Mouse (Mus musculus): ENCODE measurements at regions not wholly inside any gene's neighbourhood (a gene's known extent, or its start where the extent isn't known, plus 50 kb on each side); places are given as distances from the start of the nearest gene placed in this dataset.
A peak's percentile ranks its signal among the peaks of the same experiment; 100 is the strongest.

DNA sequence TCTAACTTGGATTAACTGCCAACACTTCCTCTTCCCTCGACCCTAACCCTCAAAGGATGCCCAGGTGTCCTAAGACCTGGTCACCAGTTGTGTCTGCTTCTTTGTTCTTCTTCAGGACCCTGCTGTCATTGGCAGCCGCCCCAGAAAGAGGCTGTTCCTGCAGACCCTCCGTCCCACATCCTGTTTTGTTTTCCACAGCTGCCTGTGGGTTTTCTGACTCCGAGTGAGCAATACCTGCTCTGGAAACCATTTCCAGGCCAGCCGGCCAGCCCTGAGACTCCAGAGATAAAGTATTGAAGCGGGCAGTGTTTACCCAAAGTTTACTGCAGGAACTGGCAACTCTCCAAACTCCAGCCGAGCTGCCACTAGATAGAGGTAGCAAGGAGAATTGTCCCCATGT lies 337.2 kb upstream of the Noct start:
- no peak for DNase-seq (ENCODE audit: low spot score in 2 of 2)

DNA sequence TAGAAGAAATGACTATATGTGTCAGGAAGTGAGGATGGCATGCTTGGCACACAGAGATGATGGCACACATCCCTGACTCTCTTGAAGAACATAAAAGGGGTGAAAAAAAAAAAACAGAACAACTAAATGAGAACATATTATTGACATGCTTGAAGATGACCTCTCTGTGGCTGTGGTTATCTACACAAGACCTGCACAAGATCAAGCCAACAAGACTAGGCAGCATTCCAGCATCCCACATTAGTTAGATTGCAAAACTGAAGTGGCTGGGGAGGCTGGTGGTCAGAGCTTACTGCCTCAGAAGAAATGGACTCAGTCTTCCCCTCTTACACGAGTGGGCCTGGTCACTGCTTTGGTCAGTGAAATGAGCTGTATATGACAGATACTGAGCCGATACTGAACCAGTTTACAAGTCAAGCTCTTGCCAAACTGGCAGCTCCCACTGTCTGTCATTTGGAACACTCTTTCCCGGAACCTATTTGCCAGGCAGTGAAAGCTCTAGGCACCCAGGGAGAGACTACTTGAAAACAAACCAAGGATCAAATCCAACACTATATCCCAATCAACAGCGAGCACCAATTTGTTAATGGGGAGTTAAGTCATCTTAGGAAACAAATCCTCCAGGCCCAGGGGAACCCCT lies 335.6 kb upstream of the Noct start:
- DNase-seq (ENCODE audit: low spot score in 2 of 2), result no peak

DNA sequence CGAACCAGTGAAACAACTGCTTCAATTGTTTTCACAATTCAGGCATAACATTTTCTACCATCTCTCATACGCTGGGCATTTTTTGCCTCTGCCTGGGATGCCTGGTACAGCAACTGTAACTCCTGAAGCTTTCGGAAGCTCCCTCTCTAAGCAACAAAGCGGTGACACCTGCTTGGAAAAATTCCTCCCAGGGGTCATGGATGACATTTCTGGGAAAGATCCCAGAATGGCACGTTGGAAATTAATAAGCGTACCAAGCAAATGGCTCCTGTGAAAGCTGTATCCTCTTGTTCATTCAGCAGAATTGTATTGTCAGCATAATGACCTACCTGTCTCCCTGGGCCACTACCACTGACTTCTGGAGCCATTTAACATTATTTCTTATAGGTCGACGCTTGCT lies 333.7 kb upstream of the Noct start:
- no peak for DNase-seq (ENCODE audit: low spot score in 2 of 2)

DNA sequence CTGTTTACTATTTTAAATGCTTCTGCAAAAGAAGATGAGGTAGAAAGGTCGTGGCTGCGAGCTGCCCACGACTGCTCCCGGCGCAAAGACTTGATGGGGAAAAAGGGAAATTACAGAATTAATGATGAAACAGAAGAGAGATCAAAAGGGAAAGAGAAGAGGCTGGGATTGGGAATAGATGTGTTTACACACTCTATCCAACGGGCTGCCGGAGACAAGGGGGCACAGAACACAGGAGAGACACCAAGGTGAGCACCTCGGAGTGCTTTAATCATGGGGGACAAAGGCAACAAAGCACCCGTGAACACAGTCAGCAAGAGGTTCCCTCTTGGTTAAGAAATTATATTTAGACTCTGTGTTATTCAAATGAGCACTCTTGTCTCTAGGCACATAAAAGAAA lies 326.1 kb upstream of the Noct start:
- no peak for DNase-seq (ENCODE audit: low spot score in 2 of 2)

DNA sequence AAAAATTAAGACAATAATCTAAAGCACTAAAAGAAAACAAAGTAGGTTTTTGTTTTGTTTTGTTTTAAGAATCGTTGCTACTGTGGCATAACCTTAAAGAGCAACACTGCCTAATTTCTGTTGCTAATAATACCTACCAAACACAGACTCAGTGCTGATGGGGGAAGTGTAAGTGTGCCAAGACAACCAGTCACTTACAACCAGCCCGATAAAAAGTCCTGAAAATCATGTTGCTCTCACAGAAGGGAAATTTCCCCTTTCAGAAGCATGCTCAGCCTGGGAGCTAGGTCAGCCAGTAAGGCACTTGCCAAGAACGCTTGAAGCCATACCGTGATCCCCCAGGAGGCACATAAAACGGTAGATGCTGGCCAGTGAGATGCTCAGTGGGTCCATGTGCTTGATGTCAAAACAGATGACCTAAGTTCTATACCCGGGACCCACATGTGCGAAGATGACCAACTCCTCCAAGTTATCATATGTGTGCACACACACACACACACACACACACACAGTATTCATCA lies 324.4 kb upstream of the Noct start:
- DNase-seq (ENCODE audit: low spot score in 2 of 2), result no peak

DNA sequence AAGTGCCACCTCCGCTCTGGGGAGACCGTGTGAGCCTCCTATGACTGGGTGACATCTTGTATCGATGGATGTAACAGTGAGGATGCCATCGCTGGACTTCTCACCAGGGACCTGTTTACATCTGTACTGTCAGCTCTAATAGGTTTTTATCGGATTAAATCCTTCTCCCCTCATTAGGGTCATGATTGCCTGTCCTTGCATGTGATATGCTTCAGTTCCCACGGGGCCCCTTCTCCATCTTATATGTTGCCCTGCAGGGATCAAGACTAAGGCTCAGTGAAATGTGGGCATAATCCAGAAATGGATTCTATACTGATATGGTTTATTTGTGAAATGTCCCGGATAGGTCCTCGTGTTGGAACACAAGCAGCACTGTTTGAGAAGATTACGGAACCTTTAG lies 323.7 kb upstream of the Noct start:
- no peak for DNase-seq (ENCODE audit: low spot score in 2 of 2)

DNA sequence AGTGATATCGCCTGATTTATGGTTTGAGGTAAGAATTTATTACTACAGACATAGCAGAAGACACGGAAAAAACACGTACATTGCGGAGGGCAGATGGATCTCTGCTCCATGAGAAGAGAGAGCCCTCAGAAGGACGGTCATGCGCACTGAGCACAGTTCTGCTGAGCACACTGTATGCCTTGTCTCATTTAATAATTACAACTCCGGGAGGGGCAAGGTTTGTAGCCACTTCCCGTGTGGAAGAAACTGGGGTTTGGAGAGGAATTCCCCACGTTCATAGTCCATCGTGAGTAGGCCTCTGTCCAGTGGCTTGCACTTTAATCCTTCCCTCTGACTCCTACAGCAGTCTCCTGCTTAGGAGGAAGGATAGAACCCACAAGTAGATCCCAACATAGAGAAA lies 322.9 kb upstream of the Noct start:
- no peak for DNase-seq (ENCODE audit: low spot score in 2 of 2)

DNA sequence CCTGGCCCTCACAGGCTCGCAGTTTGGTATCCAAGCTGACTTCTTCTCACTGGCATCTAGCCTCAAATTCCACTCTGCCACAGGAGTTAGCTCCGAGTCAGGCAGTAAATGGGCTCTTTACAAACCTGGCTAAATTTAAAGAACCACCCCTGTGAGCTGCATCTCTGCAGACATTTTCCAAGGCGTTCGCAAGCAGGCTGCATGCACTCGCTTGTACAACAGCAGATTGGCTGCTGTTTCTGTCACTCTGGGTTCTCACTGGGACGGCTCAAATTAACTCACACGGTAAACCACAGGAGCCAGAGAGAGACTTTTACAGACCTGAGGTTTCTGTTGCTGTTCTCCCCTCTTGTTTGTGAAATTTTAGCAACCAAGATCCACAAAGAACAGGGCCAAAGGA lies 321.3 kb upstream of the Noct start:
- peak in 1 of 2 experiments; percentile 59 for DNase-seq (ENCODE audit: low spot score in 2 of 2)

DNA sequence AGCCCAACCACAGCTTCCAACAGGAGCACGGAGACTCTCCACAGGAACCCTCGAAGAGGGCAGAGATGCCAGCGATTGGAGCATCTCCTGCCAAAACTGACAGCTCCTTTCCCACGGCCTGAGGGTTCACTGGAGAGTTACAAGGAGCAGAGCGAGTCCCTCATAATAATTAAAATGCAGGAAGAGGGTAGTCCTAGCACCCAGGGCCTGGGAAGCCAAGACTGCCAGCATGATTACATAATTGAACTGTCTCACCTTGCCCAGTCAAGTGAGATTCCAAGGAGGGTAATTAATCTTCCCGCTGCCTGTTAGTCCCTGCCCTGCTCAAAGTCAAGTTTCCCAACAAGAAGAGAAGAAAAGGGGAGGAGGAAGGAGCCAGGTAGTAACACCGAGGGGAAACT lies 319.5 kb upstream of the Noct start:
- DNase-seq (ENCODE audit: low spot score in 2 of 2), result no peak

DNA sequence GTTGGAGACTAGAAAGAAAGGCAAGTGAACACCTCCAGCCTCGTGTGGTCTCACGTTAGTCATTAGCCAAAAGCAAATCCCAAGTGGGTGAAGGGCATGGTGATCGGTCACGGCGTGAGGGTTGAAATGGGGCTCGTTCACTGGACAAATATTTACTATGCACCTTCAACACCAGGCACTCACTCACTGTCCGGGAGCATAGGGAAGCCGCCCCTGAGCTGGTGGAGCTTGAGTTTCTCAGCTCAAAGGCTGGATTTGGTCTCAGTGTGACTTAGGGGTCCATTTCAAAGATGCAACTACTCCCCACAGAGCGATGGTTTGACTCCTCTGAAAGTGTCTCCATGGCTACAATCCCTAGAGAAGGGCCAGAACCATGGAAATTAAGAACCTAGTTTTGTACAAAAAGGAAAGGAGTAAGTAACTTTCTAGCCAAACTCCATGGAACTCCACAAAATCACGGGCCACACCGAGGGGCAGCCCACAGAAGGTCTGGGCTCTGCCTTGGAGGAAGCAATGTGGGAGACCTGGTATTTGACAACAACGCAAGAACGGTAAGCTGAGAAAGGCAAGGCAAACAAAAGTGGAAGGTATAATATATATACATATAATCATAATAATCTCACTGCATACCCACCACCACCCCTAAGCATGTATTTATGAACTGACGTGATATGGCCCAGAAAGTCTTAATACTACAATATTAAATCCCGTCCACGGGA lies 318.8 kb upstream of the Noct start:
- DNase-seq (ENCODE audit: low spot score in 2 of 2), result no peak

DNA sequence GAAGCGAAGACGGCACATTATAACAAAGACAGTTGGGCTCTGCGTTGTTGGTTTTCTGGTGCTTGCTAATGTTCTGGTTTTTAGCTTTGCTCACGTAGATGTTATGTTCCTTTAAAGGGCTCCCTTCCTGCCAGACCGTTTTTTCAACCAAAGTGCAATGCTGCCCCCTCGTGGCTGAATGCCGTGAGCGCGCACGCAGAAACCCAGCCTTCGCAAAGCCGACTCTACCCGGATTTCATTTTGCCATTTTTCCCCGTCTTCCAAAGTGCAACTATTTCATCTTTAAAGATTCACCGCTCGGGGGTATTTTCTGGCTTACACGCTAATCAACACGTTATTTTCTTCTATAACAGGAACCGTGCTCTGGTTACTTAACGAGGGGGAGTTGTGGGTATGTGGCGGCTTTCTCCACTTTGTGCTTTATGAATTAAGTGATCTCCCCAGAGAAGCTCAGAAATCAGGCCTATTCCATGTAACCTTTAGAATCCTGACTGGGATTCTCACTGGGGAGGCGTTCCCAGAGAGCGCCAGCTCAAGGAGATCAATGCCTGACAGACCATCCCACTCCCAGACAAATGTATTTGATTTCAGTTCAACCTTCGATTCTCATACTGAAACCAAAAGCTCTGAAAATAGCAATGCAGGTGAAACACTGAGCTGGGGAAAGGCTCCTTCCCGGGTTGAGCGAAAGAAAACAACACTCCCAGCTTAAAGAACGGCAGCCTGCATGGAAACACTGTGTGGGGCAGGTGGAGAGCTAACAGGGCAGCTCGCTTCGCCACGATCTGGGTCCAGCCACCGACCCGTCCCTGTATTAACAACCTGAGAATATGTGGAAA lies 318.0 kb upstream of the Noct start:
- DNase-seq (ENCODE audit: low spot score in 2 of 2), result peak; percentile 80 to 93

DNA sequence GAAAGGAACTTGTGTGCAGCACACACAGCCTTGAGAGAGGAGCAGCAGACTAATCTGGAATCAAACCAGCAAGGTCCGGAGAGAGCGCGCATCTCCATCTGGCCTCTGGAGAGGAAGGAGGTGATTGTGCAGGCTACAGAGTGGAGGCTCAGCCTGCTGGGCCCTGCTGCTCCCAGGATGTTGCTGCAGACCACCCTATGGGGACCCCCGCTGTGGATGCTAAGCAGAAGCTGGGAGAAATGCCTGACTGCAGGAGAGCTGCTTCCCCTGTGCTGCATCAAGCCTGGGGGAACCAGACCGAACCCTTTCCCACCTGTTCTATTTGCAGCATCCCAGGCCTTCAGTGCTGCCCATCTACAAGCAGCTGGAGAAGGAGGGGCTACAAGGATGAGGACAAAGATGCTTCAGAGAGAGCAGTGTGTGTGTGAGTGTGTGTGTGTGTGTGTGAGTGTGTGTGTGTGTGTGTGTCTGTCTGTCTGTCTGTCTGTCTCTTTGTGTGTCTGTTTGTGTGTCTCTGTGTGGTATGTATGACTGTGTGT lies 311.2 kb upstream of the Noct start:
- DNase-seq (ENCODE audit: low spot score in 2 of 2), result no peak

DNA sequence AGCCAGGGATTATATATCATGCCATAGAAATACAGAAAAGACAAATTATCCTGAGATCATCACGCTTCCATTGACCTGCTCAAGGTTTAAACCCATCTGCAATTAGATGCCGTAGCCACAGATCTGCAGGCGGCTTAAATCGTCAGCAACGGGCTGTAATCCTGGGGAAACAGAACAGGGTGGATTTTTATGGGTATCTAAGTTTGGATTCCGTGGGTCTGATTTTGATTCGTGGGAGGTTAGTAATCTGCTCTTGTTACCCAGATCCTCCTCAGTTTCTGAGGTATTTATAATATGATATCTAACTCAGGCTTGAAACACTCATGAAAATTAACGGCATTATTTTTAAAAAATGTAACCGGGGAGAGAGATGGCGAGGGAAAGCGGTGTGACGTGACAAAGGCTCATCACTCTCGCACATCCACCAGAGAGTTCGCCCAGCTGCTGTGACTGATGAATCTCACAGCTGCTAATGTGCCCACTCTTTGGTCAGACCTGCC lies 309.3 kb upstream of the Noct start:
- DNase-seq (ENCODE audit: low spot score in 2 of 2), result no peak

DNA sequence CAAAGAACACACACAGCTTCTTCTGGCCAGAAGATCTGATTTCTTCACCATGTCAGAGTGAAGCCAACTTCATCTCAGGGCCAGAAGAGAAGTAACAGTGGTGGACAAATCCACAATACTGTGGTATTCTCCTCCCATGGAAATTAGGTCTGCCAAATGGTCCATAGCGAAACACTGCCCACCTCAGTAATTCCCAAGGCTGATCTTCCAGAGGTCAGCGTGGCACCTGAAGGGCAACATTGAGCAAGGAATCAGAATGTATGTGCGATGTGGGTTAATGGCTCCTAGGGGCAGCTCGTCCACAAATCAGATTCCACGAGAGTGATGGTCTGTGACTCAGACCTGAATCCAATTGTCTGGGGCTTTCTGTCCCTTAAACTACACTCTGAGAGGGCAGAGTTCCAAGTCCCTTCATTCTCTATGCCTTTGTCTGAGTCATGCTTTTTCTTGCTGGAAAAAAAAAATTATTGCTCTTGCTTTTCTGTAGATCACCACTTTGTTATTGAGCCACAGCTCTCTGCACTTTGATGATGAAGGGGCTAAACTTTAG lies 307.9 kb upstream of the Noct start:
- DNase-seq (ENCODE audit: low spot score in 2 of 2), result no peak

DNA sequence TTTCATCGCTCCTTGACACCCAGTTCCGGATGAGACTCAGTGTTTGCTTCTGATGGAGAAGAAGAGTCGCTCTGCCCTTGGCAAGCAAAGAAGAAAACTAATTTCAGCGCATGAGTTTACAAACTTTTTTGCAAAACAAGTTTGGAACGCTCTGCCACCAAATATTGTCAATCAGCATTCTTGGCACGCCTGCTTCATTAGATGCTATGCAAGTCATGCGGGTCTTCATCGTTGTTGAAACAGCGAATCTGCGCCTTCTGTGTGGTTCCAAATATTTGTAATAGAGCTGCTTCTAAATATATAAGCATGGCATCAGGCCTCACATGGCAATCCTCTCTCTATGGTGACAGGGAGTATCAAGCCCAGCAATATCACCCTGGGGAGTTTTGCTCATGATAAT lies 301.9 kb upstream of the Noct start:
- DNase-seq (ENCODE audit: low spot score in 2 of 2), result no peak

DNA sequence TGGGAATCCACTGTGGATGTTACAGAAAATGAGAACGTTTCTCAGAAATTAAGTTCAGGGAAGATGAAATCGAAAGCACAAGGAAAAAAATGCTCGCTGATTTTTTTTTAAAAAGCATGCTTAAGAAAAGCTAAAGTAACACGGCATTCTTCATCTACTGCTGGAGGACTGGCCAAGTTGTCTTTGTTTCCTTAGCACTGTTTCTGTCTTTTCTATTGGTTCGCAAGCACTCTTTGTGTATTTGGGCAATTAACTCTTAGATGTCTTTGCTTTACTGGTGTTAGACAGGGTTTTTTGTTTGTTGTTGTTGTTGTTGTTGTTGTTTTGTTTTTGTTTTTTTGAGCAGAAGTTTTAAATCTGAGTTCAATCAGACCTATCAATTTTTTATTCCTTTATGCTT lies 301.4 kb upstream of the Noct start:
- no peak for DNase-seq (ENCODE audit: low spot score in 2 of 2)

DNA sequence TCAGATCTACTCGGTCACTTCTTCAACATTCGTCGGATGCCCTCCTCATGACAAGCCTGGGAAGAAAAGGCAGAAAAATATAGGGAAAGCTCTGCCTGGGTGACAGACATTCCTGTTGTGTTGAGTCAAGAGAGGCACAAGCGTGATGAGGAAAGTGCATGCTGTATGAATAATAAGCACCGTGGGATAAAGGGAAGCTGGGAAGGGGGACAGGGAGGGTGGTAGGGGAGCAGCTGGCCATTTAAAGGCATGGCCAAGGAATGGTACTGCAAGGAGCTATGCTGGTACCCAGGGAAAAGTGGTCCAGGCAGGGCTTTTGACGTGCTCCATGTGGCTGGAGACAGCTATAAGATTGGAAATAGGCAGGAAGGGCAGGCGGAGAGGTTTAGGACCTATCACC lies 300.9 kb upstream of the Noct start:
- DNase-seq (ENCODE audit: low spot score in 2 of 2), result no peak

DNA sequence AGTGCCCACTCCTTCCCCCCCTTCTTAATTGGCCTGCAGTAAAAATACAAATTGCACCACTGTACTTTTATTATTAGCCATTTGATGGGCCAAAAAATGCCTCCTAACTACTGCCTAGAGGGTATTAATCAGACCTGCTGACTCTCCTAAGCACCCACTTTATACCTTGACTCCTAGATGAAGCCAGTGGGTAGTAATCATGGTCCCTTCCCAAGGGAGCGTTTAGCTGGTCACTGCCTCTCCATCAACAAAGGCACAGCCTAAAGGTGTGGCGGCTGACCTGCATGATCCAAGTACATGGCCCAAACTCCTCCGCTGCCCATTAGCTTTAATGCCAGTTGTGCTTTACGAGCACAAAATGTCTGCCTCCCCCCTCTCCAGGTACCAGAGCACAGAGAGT lies 296.9 kb upstream of the Noct start:
- DNase-seq (ENCODE audit: low spot score in 2 of 2), result no peak

DNA sequence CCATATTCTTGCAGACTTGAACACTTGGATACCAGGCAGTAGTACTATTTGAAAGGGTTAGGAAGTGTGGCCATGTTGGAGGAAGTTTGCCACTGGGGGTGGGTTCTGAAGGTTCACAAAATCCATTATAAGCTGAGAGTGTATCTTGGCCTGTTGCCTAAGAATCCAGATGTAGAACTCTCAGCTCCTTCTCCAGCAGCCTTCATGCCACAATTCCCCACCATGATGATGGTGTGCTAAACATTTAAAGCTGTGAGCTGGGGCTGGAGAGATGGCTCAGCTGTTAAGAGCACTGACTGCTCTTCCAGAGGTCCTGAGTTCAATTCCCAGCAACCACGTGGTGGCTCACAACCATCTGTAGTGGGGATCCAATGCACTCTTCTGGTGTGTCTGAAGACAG lies 295.2 kb upstream of the Noct start:
- DNase-seq (ENCODE audit: low spot score in 2 of 2), result no peak

DNA sequence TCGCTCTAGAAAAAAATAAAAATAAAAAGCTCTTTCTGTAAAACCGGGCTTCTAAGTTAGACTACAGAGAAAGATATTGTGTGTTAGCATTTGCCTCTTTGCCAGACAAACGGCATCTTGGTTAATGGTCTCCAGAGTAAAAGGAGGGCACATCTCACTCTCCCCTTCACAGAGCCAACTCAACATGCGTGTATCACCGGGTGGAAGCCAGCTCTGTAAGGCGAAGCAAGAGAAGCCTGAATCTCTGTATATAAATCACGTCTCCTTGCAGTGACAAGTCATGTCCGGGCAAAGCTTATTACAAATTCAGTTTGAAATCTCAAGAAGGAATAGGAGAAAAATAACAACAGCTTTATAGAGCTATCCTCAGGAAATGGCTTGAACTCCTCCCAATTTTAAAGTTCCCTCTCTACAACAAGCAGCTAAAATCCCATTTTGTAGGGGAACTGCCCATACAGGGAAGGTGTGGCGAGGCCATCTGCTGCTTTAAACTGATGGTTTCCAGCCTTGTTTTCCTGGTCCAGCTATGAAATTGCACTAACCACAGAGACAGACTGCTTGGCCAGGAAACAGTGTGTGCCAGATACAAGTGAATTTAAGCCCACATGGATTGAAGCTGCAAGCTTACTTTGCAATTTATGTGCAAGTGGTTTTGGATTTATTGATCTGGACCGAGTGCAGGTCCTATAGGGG lies 291.7 kb upstream of the Noct start:
- DNase-seq (ENCODE audit: low spot score in 2 of 2), result no peak

DNA sequence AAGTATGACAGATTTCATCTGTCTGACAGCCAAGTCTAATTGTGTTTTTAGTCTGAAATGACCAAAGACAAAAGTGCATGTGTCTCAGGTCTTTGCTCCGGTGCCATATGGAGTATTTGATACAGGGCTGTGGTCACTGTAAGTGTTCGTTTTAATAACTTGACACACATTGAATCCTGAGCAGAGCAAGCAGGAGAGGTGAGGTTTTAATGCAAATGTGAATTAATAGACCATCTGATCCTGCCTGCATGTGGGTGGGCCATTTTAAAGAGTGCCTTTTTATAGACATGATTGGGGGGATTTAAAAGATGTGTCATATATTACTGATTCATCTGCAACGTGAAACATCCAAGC lies 291.2 kb upstream of the Noct start:
- DNase-seq (ENCODE audit: low spot score in 2 of 2), result no peak

All from frontal cortex, postnatal 10 days (tissue).